Mouse (Mus musculus) telencephalon, adult 2 months (tissue): ENCODE results near the gene Hacd2.

Experiments used
- DNase-seq: peaks from one replicate; pipeline ENCODE4 v3.0.0-alpha.2; 2011; ENCODE audit warnings: low read depth, low spot score

The Hacd2 gene

DNA sequence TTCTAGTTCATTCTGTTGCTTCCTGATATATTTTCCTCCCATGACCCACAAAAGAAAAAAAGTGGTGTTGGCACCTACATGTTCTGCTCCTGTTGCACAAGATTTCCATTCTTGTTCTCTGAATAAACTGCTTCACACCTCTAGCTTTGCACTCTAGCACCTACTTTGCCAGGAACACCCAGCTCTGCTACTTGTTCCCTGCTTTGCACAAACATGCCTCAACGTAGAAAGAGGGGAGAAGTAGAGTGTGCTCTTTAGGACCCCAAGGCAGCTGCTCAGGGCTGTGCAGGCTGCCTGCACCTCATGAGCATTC is 32.9 kb downstream of the Hacd2 start:
- DNase-seq = peak; percentile 65

- no peak for DNase-seq
Measured at GRCm38 (mm10) chr16:35055861-35056260, 33.6 kb downstream of the Hacd2 start.

GRCm38 (mm10) chr16:35056306-35056705 is 34.1 kb downstream of the Hacd2 start:
- no peak for DNase-seq

DNA sequence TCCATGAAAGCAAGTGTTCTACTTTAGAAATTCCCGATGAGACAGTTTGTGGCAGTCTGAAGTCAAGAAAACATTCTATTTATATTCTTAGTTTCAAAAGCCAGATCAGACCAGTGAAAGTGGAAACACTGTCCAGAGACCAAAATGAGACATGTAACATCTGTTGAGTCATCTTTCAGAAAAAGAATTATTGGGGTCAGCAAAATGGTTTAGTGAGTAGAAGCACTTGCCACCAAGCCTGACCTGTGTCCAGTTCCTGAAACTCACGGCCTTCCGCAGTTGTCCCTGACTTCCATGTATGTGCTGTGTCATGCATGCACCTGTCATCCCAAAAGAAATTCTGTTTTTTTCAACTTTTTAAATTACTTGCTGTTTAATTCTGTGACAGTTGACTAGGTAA is 34.6 kb downstream of the Hacd2 start:
- DNase-seq = no peak

- no peak for DNase-seq
Measured at GRCm38 (mm10) chr16:35061017-35061416, 38.8 kb downstream of the Hacd2 start.

- no peak for DNase-seq
Measured at GRCm38 (mm10) chr16:35065724-35066123, 43.5 kb downstream of the Hacd2 start.

DNA sequence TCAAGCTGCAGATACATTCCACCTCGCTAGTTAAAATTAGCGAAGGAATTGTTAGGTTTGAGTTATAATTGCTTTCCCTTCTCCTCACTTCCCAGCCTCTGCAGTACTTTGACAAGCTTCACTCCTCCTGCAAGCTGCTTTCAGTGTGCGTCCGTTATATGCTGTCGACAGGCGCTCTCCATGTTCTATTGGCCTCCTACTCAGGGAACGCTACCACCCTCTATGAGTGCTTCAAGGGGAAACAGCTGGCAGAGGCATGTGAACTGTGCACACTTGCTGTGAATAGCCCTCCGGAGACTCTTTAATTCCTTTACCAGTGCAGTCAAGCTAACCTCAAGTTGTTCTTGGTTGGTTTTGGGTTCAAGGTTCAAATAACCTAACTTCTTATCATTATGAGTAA is 44.9 kb downstream of the Hacd2 start:
- DNase-seq = peak; percentile 48

DNA sequence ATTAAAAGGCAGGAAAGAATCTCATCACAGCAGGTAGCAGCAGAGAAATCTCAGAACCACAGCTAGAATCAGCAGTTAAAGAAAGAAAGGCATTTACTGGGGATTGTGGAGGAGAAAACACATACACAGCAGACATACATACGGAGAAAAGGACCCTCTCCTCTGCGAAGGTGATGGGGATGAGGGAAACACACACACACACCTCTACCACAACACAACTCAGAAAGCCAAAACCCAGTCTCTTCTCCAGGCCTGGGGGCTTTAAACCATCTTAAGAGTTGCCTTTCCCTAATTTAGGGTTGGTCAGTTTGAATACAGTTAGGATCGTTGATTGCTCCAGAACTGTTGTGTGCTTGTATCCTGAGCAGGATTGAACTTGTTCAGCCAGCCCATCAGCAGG is 45.4 kb downstream of the Hacd2 start:
- no peak for DNase-seq

- no peak for DNase-seq
Measured at GRCm38 (mm10) chr16:35068886-35069285, 46.7 kb downstream of the Hacd2 start.

DNA sequence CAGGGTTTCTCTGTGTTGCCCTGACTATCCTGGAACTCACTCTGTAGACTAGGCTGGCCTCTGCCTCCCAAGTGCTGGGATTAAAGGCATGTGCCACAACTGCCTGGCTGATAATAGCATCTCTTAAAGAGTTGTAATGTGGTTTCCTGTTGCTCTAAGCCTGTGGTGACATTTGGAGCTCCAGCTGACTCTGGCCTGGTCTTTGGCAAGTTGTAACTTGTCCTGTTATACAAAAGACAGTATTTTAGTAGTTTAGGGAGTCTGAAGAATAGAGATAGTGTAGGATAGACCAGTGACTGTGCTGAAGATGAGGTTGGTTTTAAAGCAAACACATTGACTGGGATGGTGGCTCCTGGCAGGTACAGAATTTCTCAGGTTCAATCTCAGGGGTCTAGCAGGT is 52.2 kb downstream of the Hacd2 start:
- no peak for DNase-seq

DNA sequence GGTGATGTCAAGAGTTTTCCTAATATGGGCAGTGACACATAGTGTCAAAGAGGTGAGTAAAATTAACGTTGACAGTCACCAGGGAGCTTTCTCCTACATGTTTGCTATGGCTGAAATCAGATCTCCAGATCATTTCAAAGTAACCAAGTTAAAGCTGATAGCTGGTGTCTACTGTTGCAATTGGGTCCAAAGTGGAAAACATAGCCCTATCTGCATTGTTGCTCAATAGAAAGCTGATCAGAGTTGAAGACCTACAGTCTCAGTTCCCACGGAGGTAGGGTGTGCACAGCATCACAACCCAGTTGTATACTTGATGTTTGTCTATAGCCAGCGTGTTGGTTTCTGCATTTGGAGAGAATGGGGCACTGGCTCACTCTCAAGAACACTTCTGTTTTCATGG is 53.4 kb downstream of the Hacd2 start:
- no peak for DNase-seq

DNA sequence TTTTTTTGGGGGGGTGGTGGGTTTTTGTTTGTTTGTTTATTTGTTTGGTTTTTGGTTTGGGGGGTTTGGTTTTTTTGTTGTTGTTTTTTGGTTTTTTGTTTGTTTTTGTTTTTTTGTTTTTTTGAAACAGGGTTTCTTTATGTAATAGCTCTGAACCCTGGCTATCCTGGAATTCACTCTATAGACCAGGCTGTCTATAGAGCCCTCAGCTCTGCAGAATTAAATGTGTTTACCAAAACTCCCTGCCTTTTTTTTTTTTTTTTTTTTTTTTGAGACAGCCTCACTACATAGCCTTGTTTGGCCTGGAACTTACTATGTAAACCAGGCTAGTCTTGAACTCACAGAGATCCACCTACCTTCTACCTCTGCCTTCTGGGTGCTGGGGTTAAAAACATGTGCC is 71.3 kb downstream of the Hacd2 start:
- DNase-seq = no peak

DNA sequence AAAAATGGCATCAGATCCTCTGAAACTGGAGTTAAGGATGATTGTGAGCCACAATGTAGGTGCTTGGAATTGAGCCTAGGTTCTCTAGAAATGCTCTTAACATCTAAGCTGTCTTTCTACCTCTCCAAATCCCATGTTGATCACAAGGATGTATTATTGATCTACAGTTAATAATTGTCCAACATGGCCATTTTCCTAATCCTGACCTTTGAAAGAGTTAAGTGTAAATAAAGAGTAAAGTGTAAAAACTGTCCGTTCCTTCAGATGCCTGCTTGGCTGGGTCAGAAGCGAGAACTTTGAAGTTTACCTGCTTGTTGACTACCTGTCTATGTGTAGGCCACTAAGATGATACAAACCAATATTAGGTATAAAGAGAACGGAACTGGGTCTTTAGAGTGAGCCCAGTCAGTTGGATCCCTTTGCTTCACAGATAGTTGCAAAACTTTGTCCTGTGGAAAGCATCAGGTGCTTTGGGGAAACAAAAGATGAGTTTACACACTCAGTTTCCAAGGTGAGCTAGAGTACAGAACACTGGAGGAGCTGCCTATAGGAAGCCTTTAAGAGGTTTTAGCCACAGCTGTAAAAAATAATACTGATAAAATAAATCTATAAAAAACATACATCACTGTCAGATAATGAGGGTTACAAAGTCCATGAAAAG is 75.8 kb downstream of the Hacd2 start:
- no peak for DNase-seq

DNA sequence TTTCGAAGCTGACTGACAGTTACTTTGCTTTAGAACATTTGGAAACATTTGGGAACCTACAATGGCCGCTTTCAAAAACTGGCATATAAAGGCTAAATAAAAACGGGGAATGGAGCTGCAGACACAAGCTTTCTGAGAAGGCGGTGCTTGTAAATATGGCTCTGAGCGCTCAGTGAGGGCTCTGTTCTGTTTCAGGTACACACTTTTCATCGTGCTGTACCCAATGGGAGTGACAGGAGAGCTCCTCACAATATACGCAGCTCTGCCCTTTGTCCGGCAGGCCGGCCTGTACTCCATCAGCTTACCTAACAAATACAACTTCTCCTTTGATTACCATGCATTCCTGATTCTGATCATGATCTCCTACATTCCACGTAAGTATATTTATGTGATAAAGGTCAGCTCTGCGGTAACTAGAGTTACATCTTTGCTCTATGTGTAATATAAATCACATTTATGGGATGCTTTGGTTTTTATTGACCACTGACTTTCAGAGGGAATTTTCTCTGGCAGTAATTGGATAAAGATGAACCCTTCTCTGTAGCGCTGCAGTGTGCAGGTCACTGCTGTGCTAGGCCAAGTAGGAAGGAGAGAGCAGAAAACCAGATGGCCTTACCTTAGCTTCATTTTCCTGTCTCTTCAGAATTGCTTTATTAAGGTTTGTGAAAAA is 79.7 kb downstream of the Hacd2 start:
- DNase-seq = no peak

GRCm38 (mm10) chr16:35102866-35103620 is 80.8 kb downstream of the Hacd2 start:
- no peak for DNase-seq

- DNase-seq = no peak
Measured at GRCm38 (mm10) chr16:35107985-35108384, 85.8 kb downstream of the Hacd2 start.

DNA sequence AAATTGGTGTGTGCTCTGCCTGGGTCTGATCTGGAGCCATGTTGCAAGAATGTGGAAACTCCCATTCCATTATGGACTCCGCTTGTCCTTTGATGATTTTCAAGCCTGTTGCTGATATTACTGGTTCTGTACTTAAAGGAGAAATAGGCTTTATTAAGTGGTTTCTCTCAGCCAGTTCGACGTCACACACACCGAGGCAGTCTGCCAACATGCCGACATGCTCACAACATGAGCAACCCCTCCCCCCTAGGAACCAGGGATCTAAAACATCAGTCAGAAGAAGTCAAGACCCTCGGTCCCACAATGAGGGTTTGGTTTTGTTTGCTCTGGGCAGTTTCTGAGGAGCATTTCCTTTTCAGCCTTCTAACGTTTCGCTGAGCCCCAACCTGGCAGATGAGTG is 86.9 kb downstream of the Hacd2 start:
- DNase-seq = no peak

DNA sequence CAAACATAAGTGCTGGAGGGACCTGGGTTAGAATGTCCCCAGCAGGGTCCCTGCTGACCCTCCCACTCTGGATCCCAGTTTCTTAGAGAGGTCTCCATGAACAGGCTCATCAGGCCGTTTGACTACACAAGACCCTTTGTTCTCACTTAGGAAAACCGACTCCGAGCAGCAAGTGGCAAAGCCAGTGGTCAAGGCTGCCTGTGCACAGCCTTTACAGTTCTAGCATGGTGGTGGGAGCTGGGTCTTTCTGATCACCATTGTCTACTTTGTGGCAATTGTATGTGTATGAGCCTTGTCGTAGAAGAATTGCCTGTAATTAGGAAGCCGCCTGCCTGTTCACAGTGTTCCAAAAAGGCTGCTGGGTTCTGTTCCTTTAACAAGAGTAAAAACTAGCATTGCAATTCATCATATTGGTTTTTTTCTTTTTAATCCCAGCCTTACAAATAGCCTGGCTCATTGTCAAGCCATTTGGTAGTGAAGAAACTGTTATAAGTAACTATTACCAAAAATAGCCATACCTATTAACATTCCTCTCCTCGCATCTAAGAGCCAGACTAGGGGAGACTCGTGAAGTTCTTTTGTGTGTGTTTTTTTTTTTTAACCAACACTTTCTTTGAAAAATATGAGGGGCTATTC is 87.5 kb downstream of the Hacd2 start:
- no peak for DNase-seq

DNA sequence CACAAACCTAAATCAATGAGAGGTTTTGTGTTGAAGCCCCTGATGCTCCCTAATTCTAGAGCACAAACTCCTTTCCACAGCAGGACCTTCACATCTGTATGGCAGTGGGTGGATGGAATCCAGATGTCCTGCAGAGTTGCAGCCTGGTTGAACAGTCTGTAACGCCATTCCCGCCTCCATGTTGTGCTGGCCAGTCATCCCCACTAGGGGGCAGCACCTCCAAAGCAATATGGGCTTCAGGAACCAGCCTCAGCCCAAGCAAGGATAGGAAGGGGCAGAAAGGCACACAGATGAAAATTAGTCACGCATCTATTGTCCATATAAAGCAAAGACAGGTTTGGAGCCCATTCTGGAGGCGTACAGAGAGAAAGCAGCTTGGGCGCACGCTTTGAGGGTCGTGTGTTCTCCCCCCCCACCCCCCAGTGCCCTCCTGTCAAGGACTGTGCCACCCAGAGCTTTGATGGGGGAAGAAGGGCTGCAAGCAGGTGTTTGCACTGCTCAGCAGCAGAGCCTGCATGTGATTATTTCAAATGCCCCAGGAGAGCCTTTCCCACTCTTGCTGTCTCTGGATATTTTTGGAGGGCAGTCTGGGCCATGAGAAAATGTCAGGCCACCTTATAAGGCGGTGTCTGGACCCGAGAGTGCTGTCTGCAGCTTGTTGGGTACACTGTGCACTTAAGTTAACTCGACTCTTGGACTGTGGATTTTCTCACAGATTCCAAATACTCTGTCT is 88.3 kb downstream of the Hacd2 start:
- DNase-seq = no peak

DNA sequence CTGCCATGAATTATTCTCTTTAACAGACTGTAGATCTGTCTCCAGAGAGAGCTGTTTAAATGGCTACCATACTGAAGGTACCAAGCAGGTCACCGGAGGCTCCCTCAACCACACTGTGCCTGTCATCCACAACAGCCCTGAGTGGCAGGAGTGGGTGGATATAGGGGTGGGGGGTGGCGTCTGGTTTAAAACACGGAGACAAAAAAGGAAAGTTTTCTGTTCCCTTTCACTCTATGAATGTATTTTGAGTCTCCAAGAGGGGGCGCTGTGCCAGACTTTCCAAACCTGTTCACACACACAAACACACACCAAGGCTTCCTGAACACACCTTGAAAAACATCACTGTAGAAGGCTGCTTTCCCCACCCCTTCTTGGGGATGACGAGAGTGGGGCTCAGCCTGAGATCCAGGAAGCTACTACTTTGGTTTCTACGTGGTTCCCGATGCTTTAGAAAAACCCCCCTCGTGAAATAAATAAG is 89.0 kb downstream of the Hacd2 start:
- DNase-seq = no peak

DNA sequence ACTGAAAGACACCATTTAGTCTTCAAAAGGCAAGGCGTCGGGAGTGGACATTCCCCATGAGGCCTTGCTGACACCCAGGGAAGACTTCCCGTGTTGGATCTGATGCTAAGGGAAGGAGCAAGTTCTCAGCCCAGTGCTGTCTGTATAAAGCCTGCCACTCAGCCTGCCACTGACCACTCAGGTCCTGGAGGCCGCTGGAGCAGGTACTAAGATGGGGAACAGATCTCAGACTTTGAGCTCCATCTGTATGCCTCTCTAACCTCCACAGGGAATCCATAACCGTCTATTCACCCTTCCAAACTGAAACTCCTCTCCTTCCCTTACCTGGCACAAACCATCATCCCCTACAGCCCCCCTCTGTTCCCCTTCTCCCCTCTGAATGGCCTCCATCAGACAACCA is 91.3 kb downstream of the Hacd2 start:
- DNase-seq = no peak
